Mouse (Mus musculus) hindbrain, postnatal 0 days (tissue): ENCODE measurements at regions not wholly inside any gene's neighbourhood (a gene's known extent, or its start where the extent isn't known, plus 50 kb on each side); places are given as distances from the start of the nearest gene placed in this dataset.
"Not testable (repeated sequence)": the region's sequence is repeated elsewhere in the genome, so short reads cannot be mapped to it uniquely, and the experiment has no call there.

Experiments
- ATAC-seq: fragments of 200-750 bp; cut with Nextera tagmentation; 2 replicates; pipeline ENCODE4 v1.8.0; 2017; ENCODE audit warnings: mild to moderate bottlenecking, moderate TSS enrichment, moderate library complexity
- DNase-seq: peaks from one replicate; pipeline ENCODE4 v3.0.0-alpha.2; 2015; ENCODE audit warnings: low spot score
- H3K27ac ChIP-seq: fragments of 300-500 bp; sonication (generic); 2 replicates; pipeline ENCODE4 v1.5.1; 2014; ENCODE audit warnings: mild to moderate bottlenecking
- H3K27me3 ChIP-seq: fragments of 300-500 bp; sonication (generic); 2 replicates; pipeline ENCODE4 v1.6.1; 2014; ENCODE audit warnings: low read length, mixed read lengths; ENCODE audit not compliant: insufficient read depth
- H3K36me3 ChIP-seq: fragments of 300-500 bp; sonication (generic); 2 replicates; pipeline ENCODE4 v1.6.1; 2014; ENCODE audit warnings: low read length, mixed read lengths; ENCODE audit not compliant: insufficient read depth
- H3K4me1 ChIP-seq: fragments of 300-500 bp; sonication (generic); 2 replicates; pipeline ENCODE4 v1.6.1; 2014; ENCODE audit warnings: antibody characterized with exemption, low read length, mixed read lengths; ENCODE audit not compliant: insufficient read depth
- H3K4me2 ChIP-seq: fragments of 300-500 bp; sonication (generic); 2 replicates; pipeline ENCODE4 v1.6.1; 2014; ENCODE audit warnings: low read depth, mild to moderate bottlenecking, low read length, moderate library complexity, mixed read lengths
- H3K4me3 ChIP-seq: fragments of 300-500 bp; sonication (generic); 2 replicates; pipeline ENCODE4 v1.5.1; 2014; ENCODE audit warnings: low read length
- H3K9ac ChIP-seq: fragments of 300-500 bp; sonication (generic); replicated peaks from 2 replicates; pipeline ENCODE4 v1.6.1; 2014; ENCODE audit warnings: mild to moderate bottlenecking, low read length, moderate library complexity, mixed read lengths
- H3K9me3 ChIP-seq: fragments of 300-500 bp; sonication (generic); 2 replicates; pipeline ENCODE4 v1.6.1; 2016; ENCODE audit warnings: low read length, mixed read lengths
- CTCF ChIP-seq: IDR thresholded peaks from 2 replicates; pipeline ENCODE4 v1.5.1; 2016; ENCODE audit warnings: antibody characterized with exemption, control low read depth, low read depth
- WGBS: fragments of 180-500 bp; shearing (Covaris S2); extraction: QIAGEN DNeasy Blood & Tissue Kit; methylation state at CpG from one replicate; pipeline ENCODE4 v1.1.7; 2014; 5-methylcytosine and 5-hydroxymethylcytosine counted together

DNA sequence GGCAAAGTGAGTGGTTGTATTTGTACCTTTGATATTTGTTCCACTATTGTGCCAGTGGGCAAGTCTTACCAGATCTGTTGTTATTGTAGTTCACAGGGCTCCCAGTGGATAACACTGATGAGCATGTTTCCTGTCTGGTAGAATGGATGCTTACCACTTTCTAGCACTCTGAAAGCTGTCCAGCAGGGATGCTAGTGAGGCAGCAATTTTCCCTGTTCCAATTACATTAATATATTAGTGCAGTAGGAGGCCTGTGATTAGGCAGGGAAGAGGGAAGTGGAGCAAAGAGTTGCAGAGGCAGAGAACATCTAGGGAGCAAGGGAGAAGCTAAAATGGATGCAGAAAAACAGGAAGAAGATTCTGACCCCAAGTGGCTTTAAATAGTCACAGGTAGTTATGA is 348.0 kb downstream of the Adam29 start:
- not testable (repeated sequence) for H3K27me3 ChIP-seq, ATAC-seq, H3K9ac ChIP-seq, H3K4me3 ChIP-seq, H3K27ac ChIP-seq, H3K36me3 ChIP-seq, H3K4me1 ChIP-seq, H3K9me3 ChIP-seq, H3K4me2 ChIP-seq, DNase-seq
- peak; percentile 36; the same call in 1 of the 2 replicates for TF ChIP-seq CTCF

DNA sequence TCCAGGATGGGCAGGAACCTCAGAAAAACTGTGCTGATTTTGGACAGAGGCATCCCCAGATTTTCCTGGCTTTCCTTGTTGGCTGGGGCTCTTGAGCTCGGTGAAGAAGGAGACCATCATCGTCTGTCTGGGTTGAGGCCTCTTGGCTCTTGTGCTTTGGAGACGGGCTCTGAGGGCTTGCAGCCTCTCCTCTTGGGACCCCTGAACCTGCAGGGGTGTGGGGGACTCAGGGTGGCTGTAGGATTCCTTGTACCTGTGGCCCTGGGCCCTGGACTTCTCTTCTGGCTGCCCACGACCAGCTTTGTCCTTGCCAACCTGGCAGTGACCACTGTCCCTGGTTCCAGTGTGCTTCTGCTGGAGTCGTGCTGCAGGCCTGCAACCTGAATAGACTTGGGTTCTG is 367.9 kb downstream of the Adam29 start:
- ATAC-seq = no peak
- H3K4me3 ChIP-seq = no peak overlapping the region
- no peaks in the 10 kb centered on the region for H3K4me1 ChIP-seq
- H3K9ac ChIP-seq = no peak overlapping the region
- H3K9me3 ChIP-seq = no peaks in the 10 kb centered on the region
- 74% methylated on average over 5 of the region's 5 CpGs for whole genome bisulfite sequencing
- H3K27me3 ChIP-seq = no peaks in the 10 kb centered on the region
- TF ChIP-seq CTCF = no peak
- H3K36me3 ChIP-seq = no peaks in the 10 kb centered on the region
- H3K4me2 ChIP-seq = no peak overlapping the region
- no peak overlapping the region for H3K27ac ChIP-seq
- DNase-seq = no peak

DNA sequence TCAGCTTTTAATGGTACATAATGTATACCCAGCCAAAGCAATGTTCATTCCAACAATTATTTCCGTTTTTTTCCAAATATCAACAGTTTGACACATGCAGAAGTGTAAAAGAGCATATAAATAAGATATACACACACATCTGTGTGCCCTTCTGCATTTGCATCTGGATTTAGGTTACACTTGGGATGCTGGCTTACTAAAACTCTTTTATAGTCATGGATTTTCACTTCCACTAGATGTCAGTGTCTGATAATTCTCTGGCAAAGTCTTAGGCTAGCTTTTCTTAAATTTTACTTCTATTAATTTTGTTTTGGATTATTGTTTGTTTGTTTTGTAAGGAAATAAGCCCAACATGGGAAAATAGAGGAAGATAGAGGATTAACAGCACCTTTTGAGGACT is 377.4 kb downstream of the Adam29 start:
- H3K9ac ChIP-seq, ATAC-seq, H3K36me3 ChIP-seq, H3K9me3 ChIP-seq, H3K27me3 ChIP-seq, DNase-seq, H3K27ac ChIP-seq, H3K4me3 ChIP-seq, H3K4me1 ChIP-seq, H3K4me2 ChIP-seq: not testable (repeated sequence)
- WGBS = 35% methylated on average over 1 of the region's 1 CpGs

DNA sequence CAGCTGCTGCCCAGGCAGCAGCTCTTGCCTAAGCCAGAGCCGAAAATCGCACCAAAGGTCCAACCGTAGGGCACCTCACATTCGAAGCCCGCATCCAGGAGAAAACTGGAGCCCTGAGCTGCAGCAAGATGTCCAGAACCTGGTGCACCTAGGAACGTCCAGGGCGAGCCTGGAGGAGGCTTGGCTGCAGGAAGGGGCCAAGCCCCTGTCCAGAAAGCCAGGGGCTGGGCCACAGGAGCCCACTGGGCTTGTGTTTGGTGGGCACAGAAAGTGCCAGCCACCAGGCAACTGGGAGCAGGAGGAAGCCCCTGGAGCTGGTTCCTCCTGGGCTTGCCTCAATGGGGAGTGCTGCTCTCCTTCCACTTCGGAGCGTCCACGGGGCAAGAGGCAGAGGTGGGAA is 387.6 kb downstream of the Adam29 start:
- H3K4me3 ChIP-seq, H3K36me3 ChIP-seq, H3K27me3 ChIP-seq, H3K4me1 ChIP-seq, H3K9me3 ChIP-seq, DNase-seq, H3K27ac ChIP-seq, ATAC-seq, H3K9ac ChIP-seq, H3K4me2 ChIP-seq: not testable (repeated sequence)
- 93% methylated on average over 7 of the region's 10 CpGs for WGBS

DNA sequence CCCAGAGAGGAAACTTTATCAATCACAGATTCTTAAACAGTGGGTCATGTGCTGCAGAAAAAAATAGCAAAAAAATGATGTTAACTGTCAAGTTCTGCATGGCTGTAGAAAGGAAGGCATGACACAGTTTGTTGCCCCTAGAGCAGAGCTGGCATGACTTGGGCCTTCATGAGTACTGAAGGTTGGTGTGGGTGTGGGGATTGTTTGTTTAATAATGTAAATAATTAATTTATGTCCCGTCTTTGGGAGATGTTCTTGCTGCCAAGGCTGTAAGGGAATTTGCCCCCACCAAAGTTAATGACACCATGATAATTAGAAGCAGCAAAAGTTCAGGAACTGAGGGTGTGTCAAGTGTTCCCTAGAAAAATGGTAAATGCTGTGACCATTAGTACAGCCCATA is 429.4 kb downstream of the Adam29 start:
- DNase-seq (no peak), ATAC-seq (no peak)
- no peaks in the 10 kb centered on the region for H3K4me1 ChIP-seq
- H3K36me3 ChIP-seq = no peaks in the 10 kb centered on the region
- no peak overlapping the region for H3K9ac ChIP-seq
- no peak overlapping the region for H3K4me3 ChIP-seq
- no peak overlapping the region for H3K4me2 ChIP-seq
- TF ChIP-seq CTCF = no peak
- no peaks in the 10 kb centered on the region for H3K27me3 ChIP-seq
- no peak overlapping the region for H3K27ac ChIP-seq
- WGBS = 64% methylated on average over 1 of the region's 1 CpGs
- H3K9me3 ChIP-seq = no peaks in the 10 kb centered on the region

DNA sequence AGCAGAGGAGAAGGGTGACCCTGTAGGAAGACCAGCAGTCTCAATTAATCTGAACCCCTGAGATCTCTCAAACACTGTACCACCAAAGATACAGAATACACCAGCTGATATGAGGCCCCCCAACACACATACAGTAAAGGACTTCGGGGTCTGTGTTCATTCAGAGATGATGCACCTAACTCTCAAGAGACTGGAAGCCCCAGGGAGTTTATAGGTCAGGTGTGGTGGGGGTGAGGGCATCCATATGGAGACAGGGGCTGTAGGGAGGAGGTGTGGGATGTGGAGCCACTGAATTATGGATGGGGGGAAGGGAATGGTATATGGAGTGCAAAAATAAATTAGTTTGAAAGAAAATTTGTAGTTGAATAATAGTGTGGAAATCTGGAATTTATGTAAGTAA is 429.8 kb downstream of the Adam29 start:
- 64% methylated on average over 1 of the region's 1 CpGs for WGBS
- no peaks in the 10 kb centered on the region for H3K36me3 ChIP-seq
- no peak overlapping the region for H3K9ac ChIP-seq
- no peak for TF ChIP-seq CTCF
- ATAC-seq (no peak), DNase-seq (no peak)
- H3K27ac ChIP-seq = no peak overlapping the region
- H3K4me1 ChIP-seq = no peaks in the 10 kb centered on the region
- H3K4me3 ChIP-seq = no peak overlapping the region
- no peaks in the 10 kb centered on the region for H3K9me3 ChIP-seq
- H3K27me3 ChIP-seq = no peaks in the 10 kb centered on the region
- H3K4me2 ChIP-seq = no peak overlapping the region

DNA sequence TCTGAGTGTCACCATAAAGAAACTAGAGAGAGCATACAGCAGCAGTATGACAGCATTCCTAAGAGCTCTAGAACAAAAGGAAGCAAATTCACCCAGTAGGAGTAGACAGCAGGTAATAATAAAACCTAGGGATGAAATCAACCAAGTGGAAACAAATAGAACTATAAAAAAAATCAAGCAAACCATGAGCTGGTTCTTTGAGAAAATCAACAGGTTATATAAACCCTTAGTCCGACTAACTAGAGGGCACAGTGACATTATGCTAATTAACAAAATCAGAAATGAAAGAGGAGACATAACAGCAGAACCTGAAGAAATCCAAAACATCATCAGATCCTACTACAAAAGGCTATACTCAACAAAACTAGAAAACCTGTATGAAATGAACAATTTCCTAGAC is 434.4 kb downstream of the Adam29 start:
- no peaks in the 10 kb centered on the region for H3K4me1 ChIP-seq
- no peak overlapping the region for H3K4me3 ChIP-seq
- H3K4me2 ChIP-seq = no peak overlapping the region
- WGBS = 90% methylated on average over 1 of the region's 1 CpGs
- no peak for ATAC-seq
- H3K27me3 ChIP-seq = no peaks in the 10 kb centered on the region
- no peak overlapping the region for H3K9ac ChIP-seq
- H3K9me3 ChIP-seq = no peaks in the 10 kb centered on the region
- H3K27ac ChIP-seq = no peak overlapping the region
- no peak for DNase-seq
- no peaks in the 10 kb centered on the region for H3K36me3 ChIP-seq
- TF ChIP-seq CTCF = no peak

DNA sequence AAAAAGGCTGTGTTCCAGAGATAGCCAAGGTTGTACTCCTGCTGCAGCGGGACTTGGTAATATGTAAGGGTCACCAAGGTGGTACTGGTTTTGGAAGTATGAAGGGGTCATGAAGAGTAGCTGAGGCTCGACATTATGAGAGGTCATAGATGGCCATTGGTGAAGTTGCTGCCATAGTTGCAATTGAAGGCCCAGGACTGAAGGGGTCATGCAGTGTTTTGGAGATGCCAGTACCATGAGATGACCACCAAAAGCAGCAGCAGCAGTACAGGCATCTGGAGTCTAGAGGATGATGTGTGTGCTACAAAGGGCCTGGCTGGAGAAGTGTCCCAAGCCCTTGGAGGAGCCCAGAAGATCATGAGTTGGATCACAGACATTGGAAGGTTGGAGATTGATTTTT is 440.0 kb downstream of the Adam29 start:
- not testable (repeated sequence) for H3K27ac ChIP-seq, DNase-seq, H3K27me3 ChIP-seq, H3K4me1 ChIP-seq, H3K9me3 ChIP-seq, H3K36me3 ChIP-seq, H3K4me2 ChIP-seq, H3K4me3 ChIP-seq, ATAC-seq, H3K9ac ChIP-seq
- WGBS = 77% methylated on average over 2 of the region's 2 CpGs

DNA sequence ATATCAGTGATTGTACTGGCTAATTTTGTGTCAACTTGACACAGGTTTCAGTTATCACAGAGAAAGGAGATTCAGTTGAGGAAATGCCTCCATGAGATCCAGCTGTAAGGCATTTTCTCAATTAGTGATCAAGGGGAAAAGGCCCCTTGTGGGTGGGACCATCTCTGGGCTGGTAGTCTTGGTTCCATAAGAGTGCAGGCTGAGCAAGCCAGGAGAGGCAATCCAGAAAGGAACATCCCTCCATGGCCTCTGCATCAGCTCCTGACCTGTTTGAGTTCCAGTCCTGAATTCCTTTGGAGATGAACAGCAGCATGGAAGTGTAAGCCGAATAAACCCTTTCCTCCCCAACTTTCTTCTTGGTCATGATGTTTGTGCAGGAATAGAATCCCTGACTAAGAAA is 440.8 kb downstream of the Adam29 start:
- H3K9me3 ChIP-seq, ATAC-seq: not testable (repeated sequence)

More for the DNA sequence above, 440.8 kb downstream of the Adam29 start:
- DNase-seq, H3K9ac ChIP-seq, H3K4me2 ChIP-seq, H3K36me3 ChIP-seq, H3K4me3 ChIP-seq, H3K4me1 ChIP-seq, H3K27ac ChIP-seq, H3K27me3 ChIP-seq: not testable (repeated sequence)
- 90% methylated on average over 1 of the region's 1 CpGs for WGBS
